8 mouse cellular contexts compared by ENCODE assay signal in the genomic region with DNA sequence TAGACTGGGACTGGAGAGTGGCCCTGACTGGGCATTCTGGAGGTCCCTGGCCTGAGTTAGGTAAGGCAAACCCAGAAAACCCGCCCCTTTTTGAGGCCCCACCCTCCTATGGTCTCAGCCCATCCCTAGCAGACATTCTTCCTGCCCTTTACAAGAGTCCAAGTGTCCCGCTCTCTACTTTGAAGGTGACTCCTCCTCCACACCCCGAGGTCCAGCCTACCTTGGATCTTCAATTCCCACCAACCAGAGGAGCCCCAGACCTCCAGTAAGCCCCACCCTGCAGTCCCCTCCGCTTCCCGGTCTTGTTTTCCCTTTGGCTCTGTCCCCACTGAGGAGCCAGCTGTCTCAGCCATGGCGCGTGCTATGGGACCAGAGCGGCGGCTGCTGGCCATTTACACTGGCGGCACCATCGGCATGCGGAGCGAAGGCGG. TPM values are rescaled to one million over a fixed set of nuclear protein-coding genes. Genes with fewer than 3 reads are reported as not detected.
DNase-seq lines count a peak whose midpoint lies in the region; ATAC-seq and TF ChIP-seq lines count a peak whose summit lies in the region.

TSS of gene Aspg (plus strand) at position 139 of the 431 bp plus-strand sequence.

- ATAC-seq in common myeloid progenitor, adult 5-6 weeks (replicated peaks; ENCODE audit: low read depth, poor library complexity, severe bottlenecking): peak; percentile 32; the same call in 1 of the 2 replicates
- no peak for ATAC-seq in hindbrain, embryonic 11.5 days (ENCODE audit: low FRiP score)
- peak; percentile 62 for ATAC-seq in limb, embryonic 13.5 days (ENCODE audit: low FRiP score, low read depth)
- peak; percentile 72 for ATAC-seq in stomach, embryonic 16.5 days (ENCODE audit: insufficient read depth, low FRiP score)

- H3K4me2 ChIP-seq in hindbrain, embryonic 11.5 days (replicated peaks; ENCODE audit: low read depth, low read length): peak within 1 kb of the TSS; percentile 22
- H3K4me2 ChIP-seq in limb, embryonic 13.5 days (replicated peaks): peak within 1 kb of the TSS; percentile 64
- peak within 1 kb of the TSS; percentile 49 for H3K4me2 ChIP-seq in stomach, embryonic 16.5 days (ENCODE audit: low read depth, low read length)

- WGBS in hindbrain, embryonic 11.5 days: 1% methylated on average over 14 of the region's 14 CpGs
- 2% methylated on average over 14 of the region's 14 CpGs for WGBS in limb, embryonic 13.5 days
- WGBS in stomach, embryonic 16.5 days: 2% methylated on average over 14 of the region's 14 CpGs

- H3K9ac ChIP-seq in ES-E14 (ENCODE audit: insufficient read depth, low read depth, low read length, poor library complexity, severe bottlenecking): peak within 1 kb of the TSS; percentile 25
- H3K9ac ChIP-seq in hindbrain, embryonic 11.5 days (ENCODE audit: low read depth, low read length): no peak within 1 kb of the TSS
- H3K9ac ChIP-seq in limb, embryonic 13.5 days: no peak within 1 kb of the TSS; the same call in 1 of the 2 replicates
- H3K9ac ChIP-seq in stomach, embryonic 16.5 days (ENCODE audit: low read length): no peak within 1 kb of the TSS

- no peak within 1 kb of the TSS for H3K27ac ChIP-seq in ES-E14 (ENCODE audit: insufficient read depth, low read depth, low read length, poor library complexity, severe bottlenecking)
- H3K27ac ChIP-seq in hindbrain, embryonic 11.5 days (ENCODE audit: low read depth, low read length): no peak within 1 kb of the TSS
- H3K27ac ChIP-seq in limb, embryonic 13.5 days: no peak within 1 kb of the TSS
- no peak within 1 kb of the TSS for H3K27ac ChIP-seq in stomach, embryonic 16.5 days (ENCODE audit: low read length)

- H3K4me3 ChIP-seq in ES-E14 (ENCODE audit: insufficient read depth in 1 of 2, low read depth in 1 of 2, low read length in 2 of 2, poor library complexity in 1 of 2, severe bottlenecking in 1 of 2): peak within 1 kb of the TSS; percentile 42 to 60
- H3K4me3 ChIP-seq in hindbrain, embryonic 11.5 days (ENCODE audit: low read depth, low read length): no peak within 1 kb of the TSS
- peak within 1 kb of the TSS; percentile 31 for H3K4me3 ChIP-seq in limb, embryonic 13.5 days
- peak within 1 kb of the TSS; percentile 24 for H3K4me3 ChIP-seq in stomach, embryonic 16.5 days (replicated peaks; ENCODE audit: low read length)

- peak; percentile 75 for DNase-seq in ES-E14 (ENCODE audit: low read depth, low spot score)
- no peak for DNase-seq in hindbrain, embryonic 11.5 days (ENCODE audit: low spot score)
- DNase-seq in thymus, postnatal 25 days: no peak
- no peak for DNase-seq in right cerebral cortex, adult 2 months (ENCODE audit: low spot score in 2 of 2)
- DNase-seq in layer of hippocampus, postnatal 14 days (ENCODE audit: low spot score in 2 of 2): no peak

- H3K27me3 ChIP-seq in hindbrain, embryonic 11.5 days (ENCODE audit: control insufficient read depth, insufficient read depth, low read length): no peaks in the 10 kb centered on the region
- peaks cover 9% of the 10 kb centered on the region; the same call in 1 of the 2 replicates for H3K27me3 ChIP-seq in limb, embryonic 13.5 days
- no peaks in the 10 kb centered on the region for H3K27me3 ChIP-seq in stomach, embryonic 16.5 days (ENCODE audit: control insufficient read depth, insufficient read depth, low read length)

- H3K9me3 ChIP-seq in ES-E14 (ENCODE audit: control insufficient read depth, insufficient read depth, low read depth, low read length): no peaks in the 10 kb centered on the region
- H3K9me3 ChIP-seq in hindbrain, embryonic 11.5 days (ENCODE audit: control insufficient read depth, low read length): no peaks in the 10 kb centered on the region
- no peaks in the 10 kb centered on the region for H3K9me3 ChIP-seq in limb, embryonic 13.5 days
- H3K9me3 ChIP-seq in stomach, embryonic 16.5 days (replicated peaks; ENCODE audit: control insufficient read depth, low read length): no peaks in the 10 kb centered on the region

- H3K4me1 ChIP-seq in ES-E14 (ENCODE audit: control insufficient read depth in 2 of 2, insufficient read depth in 2 of 2, low read length in 2 of 2, poor library complexity in 1 of 2): peaks cover 1 to 7% of the 10 kb centered on the region in 2 experiments; a peak in 1 of 4 replicates
- H3K4me1 ChIP-seq in hindbrain, embryonic 11.5 days (replicated peaks; ENCODE audit: control insufficient read depth, insufficient read depth, low read length): 0 out of 2 replicates have a peak, but pooled peaks cover 2% of the 10 kb centered on the region
- H3K4me1 ChIP-seq in limb, embryonic 13.5 days: peaks cover 14% of the 10 kb centered on the region
- 0 out of 2 replicates have a peak, but pooled peaks cover 3% of the 10 kb centered on the region for H3K4me1 ChIP-seq in stomach, embryonic 16.5 days (ENCODE audit: control insufficient read depth, insufficient read depth, low read length)

- in situ Hi-C loops in ES-E14 (cut with MboI; ENCODE audit: low sequenced_read_pairs in 2 of 2, unreplicated experiment in 2 of 2): no loop called here

- H3K36me3 ChIP-seq in ES-E14 (ENCODE audit: control insufficient read depth, insufficient read depth, low read length, poor library complexity, severe bottlenecking): no peaks in the 10 kb centered on the region
- no peaks in the 10 kb centered on the region for H3K36me3 ChIP-seq in hindbrain, embryonic 11.5 days (ENCODE audit: control insufficient read depth, insufficient read depth, low read length)
- H3K36me3 ChIP-seq in limb, embryonic 13.5 days: no peaks in the 10 kb centered on the region
- no peaks in the 10 kb centered on the region for H3K36me3 ChIP-seq in stomach, embryonic 16.5 days (ENCODE audit: control insufficient read depth, insufficient read depth, low read length)

TF ChIP-seq in ES-E14, 5 proteins besides CTCF, POLR2A, EP300 and RAD21:
- TF ChIP-seq ZC3H11A (IDR thresholded peaks at IDR 0.05; ENCODE audit: borderline replicate concordance, low read depth, low read length): no peak
- no peak for TF ChIP-seq MAFK (IDR thresholded peaks at IDR 0.05; ENCODE audit: insufficient read depth, low read depth, low read length)
- TF ChIP-seq ZNF384 (IDR thresholded peaks at IDR 0.05; ENCODE audit: low read depth, low read length): no peak
- no peak for TF ChIP-seq CHD2 (IDR thresholded peaks at IDR 0.05; ENCODE audit: low read depth, low read length)
- TF ChIP-seq HCFC1 (IDR thresholded peaks at IDR 0.05; ENCODE audit: borderline replicate concordance, insufficient read depth, low read length): no peak

RNA-seq across cellular contexts. Expression of gene Aspg, which starts in this region (rescaled TPM):
- 12.8 and 36.3 TPM in 2 replicates for total RNA-seq in ES-E14 (2012; rRNA removed)
- not detected in 2 replicates for total RNA-seq in common myeloid progenitor, adult 5-6 weeks (2017)
- 0.52 and 0.65 TPM in 2 replicates for polyA plus RNA-seq in hindbrain, embryonic 11.5 days (2014; fragmentation: Nextera tagmentation; extraction: Ambion mirVana)
- polyA plus RNA-seq in limb, embryonic 13.5 days (2015; fragmentation: Nextera tagmentation; extraction: Ambion mirVana): 1.5 and 2.1 TPM in 2 replicates
- 3.8 and 5.2 TPM in 2 replicates for polyA plus RNA-seq in stomach, embryonic 16.5 days (2015; fragmentation: Nextera tagmentation; extraction: Ambion mirVana)
- 1 to 10 TPM; 4.2 to 4.7 TPM for total RNA-seq in layer of hippocampus, postnatal 14 days (2021)

Comparison
In these comparisons a context has a peak if more than half of its experiments do, and no peak if none do; other contexts are left out.
1. Peak in ATAC-seq in common myeloid progenitor, adult 5-6 weeks; RNA of the gene not detected or under 1 TPM.